Mouse (Mus musculus): ENCODE results near the gene Rec114. TPM values are rescaled to one million over a fixed set of nuclear protein-coding genes. Genes with fewer than 3 reads are reported as not detected.
A peak's percentile ranks its signal among the peaks of the same experiment; 100 is the strongest.

Gene Rec114
- polyA plus RNA-seq, 1 experiment = 0.60 TPM

GRCm38 (mm10) chr9:58660673-58661072 lies 83.1 kb downstream of the Rec114 start:
- TF ChIP-seq CTCF (IDR thresholded peaks at IDR 0.05; ENCODE audit: borderline replicate concordance, extremely low read depth, insufficient read depth, insufficient read length) (no peak), POLR2A (IDR thresholded peaks at IDR 0.05; ENCODE audit: borderline replicate concordance, extremely low read depth, insufficient read depth, insufficient read length, poor library complexity, severe bottlenecking) (no peak)
- DNase-seq (ENCODE audit: low read depth) = no peak

- TF ChIP-seq POLR2A (IDR thresholded peaks at IDR 0.05; ENCODE audit: borderline replicate concordance, extremely low read depth, insufficient read depth, insufficient read length, poor library complexity, severe bottlenecking) (no peak), CTCF (IDR thresholded peaks at IDR 0.05; ENCODE audit: borderline replicate concordance, extremely low read depth, insufficient read depth, insufficient read length) (no peak)
- DNase-seq (ENCODE audit: low read depth) = no peak
Observed at GRCm38 (mm10) chr9:58659989-58660388, 83.8 kb downstream of the Rec114 start.

GRCm38 (mm10) chr9:58659331-58659730 lies 84.4 kb downstream of the Rec114 start:
- no peak for TF ChIP-seq POLR2A (IDR thresholded peaks at IDR 0.05; ENCODE audit: borderline replicate concordance, extremely low read depth, insufficient read depth, insufficient read length, poor library complexity, severe bottlenecking)
- no peak for TF ChIP-seq CTCF (IDR thresholded peaks at IDR 0.05; ENCODE audit: borderline replicate concordance, extremely low read depth, insufficient read depth, insufficient read length)
- DNase-seq (ENCODE audit: low read depth) = no peak

- no peak for TF ChIP-seq CTCF (IDR thresholded peaks at IDR 0.05; ENCODE audit: borderline replicate concordance, extremely low read depth, insufficient read depth, insufficient read length)
- no peak for TF ChIP-seq POLR2A (IDR thresholded peaks at IDR 0.05; ENCODE audit: borderline replicate concordance, extremely low read depth, insufficient read depth, insufficient read length, poor library complexity, severe bottlenecking)
- no peak for DNase-seq (ENCODE audit: low read depth)
Observed at GRCm38 (mm10) chr9:58658596-58659309, 85.0 kb downstream of the Rec114 start.

GRCm38 (mm10) chr9:58657735-58658512 lies 85.8 kb downstream of the Rec114 start:
- no peak for DNase-seq (ENCODE audit: low read depth)
- no peak for TF ChIP-seq POLR2A (IDR thresholded peaks at IDR 0.05; ENCODE audit: borderline replicate concordance, extremely low read depth, insufficient read depth, insufficient read length, poor library complexity, severe bottlenecking)
- no peak for TF ChIP-seq CTCF (IDR thresholded peaks at IDR 0.05; ENCODE audit: borderline replicate concordance, extremely low read depth, insufficient read depth, insufficient read length)

GRCm38 (mm10) chr9:58656824-58657223 lies 86.9 kb downstream of the Rec114 start:
- no peak for DNase-seq (ENCODE audit: low read depth)
- no peak for TF ChIP-seq POLR2A (IDR thresholded peaks at IDR 0.05; ENCODE audit: borderline replicate concordance, extremely low read depth, insufficient read depth, insufficient read length, poor library complexity, severe bottlenecking)
- TF ChIP-seq CTCF (IDR thresholded peaks at IDR 0.05; ENCODE audit: borderline replicate concordance, extremely low read depth, insufficient read depth, insufficient read length) = no peak

- TF ChIP-seq CTCF (IDR thresholded peaks at IDR 0.05; ENCODE audit: borderline replicate concordance, extremely low read depth, insufficient read depth, insufficient read length) = peak; percentile 36; the same call in 1 of the 2 replicates
- no peak for TF ChIP-seq POLR2A (IDR thresholded peaks at IDR 0.05; ENCODE audit: borderline replicate concordance, extremely low read depth, insufficient read depth, insufficient read length, poor library complexity, severe bottlenecking)
- peak; percentile 20 for DNase-seq (ENCODE audit: low read depth)
Observed at GRCm38 (mm10) chr9:58656396-58656795, 87.4 kb downstream of the Rec114 start.

GRCm38 (mm10) chr9:58654494-58654893 lies 89.3 kb downstream of the Rec114 start:
- TF ChIP-seq POLR2A (IDR thresholded peaks at IDR 0.05; ENCODE audit: borderline replicate concordance, extremely low read depth, insufficient read depth, insufficient read length, poor library complexity, severe bottlenecking) (no peak), CTCF (IDR thresholded peaks at IDR 0.05; ENCODE audit: borderline replicate concordance, extremely low read depth, insufficient read depth, insufficient read length) (no peak)
- no peak for DNase-seq (ENCODE audit: low read depth)

GRCm38 (mm10) chr9:58651993-58652392 lies 91.8 kb downstream of the Rec114 start:
- TF ChIP-seq CTCF (IDR thresholded peaks at IDR 0.05; ENCODE audit: borderline replicate concordance, extremely low read depth, insufficient read depth, insufficient read length) (peak; percentile 31; the same call in 1 of the 2 replicates), POLR2A (IDR thresholded peaks at IDR 0.05; ENCODE audit: borderline replicate concordance, extremely low read depth, insufficient read depth, insufficient read length, poor library complexity, severe bottlenecking) (no peak)
- DNase-seq (ENCODE audit: low read depth) = peak; percentile 83

- DNase-seq (ENCODE audit: low read depth) = no peak
- TF ChIP-seq POLR2A (IDR thresholded peaks at IDR 0.05; ENCODE audit: borderline replicate concordance, extremely low read depth, insufficient read depth, insufficient read length, poor library complexity, severe bottlenecking) (no peak), CTCF (IDR thresholded peaks at IDR 0.05; ENCODE audit: borderline replicate concordance, extremely low read depth, insufficient read depth, insufficient read length) (no peak)
Observed at GRCm38 (mm10) chr9:58649265-58649626, 94.5 kb downstream of the Rec114 start.

- DNase-seq (ENCODE audit: low read depth) = no peak
Observed at GRCm38 (mm10) chr9:58648406-58649264, 95.1 kb downstream of the Rec114 start.

More at GRCm38 (mm10) chr9:58648406-58649264, 95.1 kb downstream of the Rec114 start:
- TF ChIP-seq POLR2A (IDR thresholded peaks at IDR 0.05; ENCODE audit: borderline replicate concordance, extremely low read depth, insufficient read depth, insufficient read length, poor library complexity, severe bottlenecking) (no peak), CTCF (IDR thresholded peaks at IDR 0.05; ENCODE audit: borderline replicate concordance, extremely low read depth, insufficient read depth, insufficient read length) (no peak)
